Mouse (Mus musculus) midbrain, postnatal 0 days (tissue): ENCODE data around the gene Pitpna. TPM values are rescaled to one million over a fixed set of nuclear protein-coding genes. Genes with fewer than 3 reads are reported as not detected.
A peak's percentile ranks its signal among the peaks of the same experiment; 100 is the strongest.

Experiments
- ATAC-seq: fragments of 200-750 bp; cut with Nextera tagmentation; 2 replicates; pipeline ENCODE4 v1.8.0; 2017; ENCODE audit warnings: moderate number of reproducible peaks, mild to moderate bottlenecking, moderate TSS enrichment, moderate library complexity; ENCODE audit not compliant: low FRiP score
- DNase-seq: peaks from one replicate; pipeline ENCODE4 v3.0.0-alpha.2; 2015; ENCODE audit warnings: low spot score
- H3K27ac ChIP-seq: fragments of 300-500 bp; sonication (generic); 2 replicates; pipeline ENCODE4 v1.5.1; 2014; ENCODE audit warnings: low read depth, mild to moderate bottlenecking, low read length, mixed read lengths
- H3K27me3 ChIP-seq: fragments of 300-500 bp; sonication (generic); 2 replicates; pipeline ENCODE4 v1.6.1; 2014; ENCODE audit warnings: low read length, control low read depth, mixed read lengths; ENCODE audit not compliant: insufficient read depth
- H3K36me3 ChIP-seq: fragments of 300-500 bp; sonication (generic); 2 replicates; pipeline ENCODE4 v1.6.1; 2014; ENCODE audit warnings: low read length, control low read depth, mixed read lengths; ENCODE audit not compliant: insufficient read depth
- H3K4me1 ChIP-seq: fragments of 300-500 bp; sonication (generic); 2 replicates; pipeline ENCODE4 v1.6.1; 2014; ENCODE audit warnings: mild to moderate bottlenecking, control low read depth, antibody characterized with exemption, low read length, mixed read lengths; ENCODE audit not compliant: insufficient read depth
- H3K4me2 ChIP-seq: fragments of 300-500 bp; sonication (generic); 2 replicates; pipeline ENCODE4 v1.6.1; 2014; ENCODE audit warnings: low read depth, mild to moderate bottlenecking, low read length, mixed read lengths; ENCODE audit not compliant: poor library complexity, severe bottlenecking
- H3K4me3 ChIP-seq: fragments of 300-500 bp; sonication (generic); 2 replicates; pipeline ENCODE4 v1.5.1; 2014; ENCODE audit warnings: low read depth, mild to moderate bottlenecking, low read length, moderate library complexity
- H3K9ac ChIP-seq: fragments of 300-500 bp; sonication (generic); replicated peaks from 2 replicates; pipeline ENCODE4 v1.6.1; 2014; ENCODE audit warnings: mild to moderate bottlenecking, low read length, moderate library complexity, mixed read lengths; ENCODE audit not compliant: poor library complexity, severe bottlenecking
- H3K9me3 ChIP-seq: fragments of 300-500 bp; sonication (generic); 2 replicates; pipeline ENCODE4 v1.6.1; 2016; ENCODE audit warnings: low read length, control low read depth
- CTCF ChIP-seq: IDR thresholded peaks from 2 replicates; pipeline ENCODE4 v1.5.1; 2016; ENCODE audit warnings: antibody characterized with exemption, mild to moderate bottlenecking
- WGBS: fragments of 180-500 bp; shearing (Covaris S2); extraction: QIAGEN DNeasy Blood & Tissue Kit; methylation state at CpG from one replicate; pipeline ENCODE4 v1.1.7; 2014; 5-methylcytosine and 5-hydroxymethylcytosine counted together
- polyA plus RNA-seq: library from polyadenylated mRNA; unstranded; fragments of >200 nt; fragmentation: Nextera tagmentation; extraction: Ambion mirVana; gene quantifications from 2 replicates; pipeline ENCODE4 v1.2.1, GENCODE M21; 2015
- total RNA-seq: library from RNA; depleted of rRNA; stranded (reverse); fragments of >200 nt; gene quantifications from 2 replicates; pipeline ENCODE4 v1.2.3, GENCODE M21; 2014

Pitpna gene
- total and polyA plus RNA-seq, 2 experiments from 2014 or later = 106 to 108 TPM

GRCm38 (mm10) chr11:75581495-75582149 is 6.3 kb upstream of the Pitpna start:
- WGBS = 96% methylated on average over 7 of the region's 7 CpGs
- no peak overlapping the region for H3K9ac ChIP-seq
- no peaks in the 10 kb centered on the region for H3K27me3 ChIP-seq
- H3K36me3 ChIP-seq = peaks cover under 1% of the 10 kb centered on the region; the same call in 1 of the 2 replicates
- no peak overlapping the region for H3K27ac ChIP-seq
- no peak for DNase-seq
- no peaks in the 10 kb centered on the region for H3K4me1 ChIP-seq
- ATAC-seq = no peak
- H3K9me3 ChIP-seq = no peaks in the 10 kb centered on the region
- no peak overlapping the region for H3K4me3 ChIP-seq
- no peak overlapping the region for H3K4me2 ChIP-seq
- TF ChIP-seq CTCF = no peak

GRCm38 (mm10) chr11:75583521-75583920 is 4.4 kb upstream of the Pitpna start:
- no peak for ATAC-seq
- no peak for DNase-seq
- 59% methylated on average over 2 of the region's 2 CpGs for WGBS
- H3K4me3 ChIP-seq = no peak overlapping the region
- no peak overlapping the region for H3K9ac ChIP-seq
- H3K4me2 ChIP-seq = no peak overlapping the region
- 0 out of 2 replicates have a peak, but pooled peaks cover 2% of the 10 kb centered on the region for H3K4me1 ChIP-seq
- no peaks in the 10 kb centered on the region for H3K9me3 ChIP-seq
- H3K36me3 ChIP-seq = no peaks in the 10 kb centered on the region
- no peak overlapping the region for H3K27ac ChIP-seq
- H3K27me3 ChIP-seq = no peaks in the 10 kb centered on the region
- TF ChIP-seq CTCF = no peak

- ATAC-seq (no peak), DNase-seq (no peak)
- Histone ChIP-seq H3K27me3 (no peaks in the 10 kb centered on the region), H3K4me2 (no peak overlapping the region), H3K9me3 (no peaks in the 10 kb centered on the region), H3K9ac (no peak overlapping the region), H3K27ac (no peak overlapping the region), H3K4me1 (peaks cover 10% of the 10 kb centered on the region), H3K36me3 (no peaks in the 10 kb centered on the region), H3K4me3 (no peak overlapping the region)
- TF ChIP-seq CTCF = no peak
- 88% methylated on average over 4 of the region's 4 CpGs for WGBS
Measured at GRCm38 (mm10) chr11:75585061-75585460, 2.8 kb upstream of the Pitpna start.

GRCm38 (mm10) chr11:75585978-75586377 is 1.9 kb upstream of the Pitpna start:
- H3K36me3 ChIP-seq = no peaks in the 10 kb centered on the region
- no peaks in the 10 kb centered on the region for H3K9me3 ChIP-seq
- no peak overlapping the region for H3K4me3 ChIP-seq
- H3K27me3 ChIP-seq = no peaks in the 10 kb centered on the region
- no peak for DNase-seq
- H3K4me1 ChIP-seq = peaks cover 10% of the 10 kb centered on the region
- H3K27ac ChIP-seq = no peak overlapping the region
- no peak for TF ChIP-seq CTCF
- no peak for ATAC-seq
- 72% methylated on average over 5 of the region's 5 CpGs for WGBS
- no peak overlapping the region for H3K4me2 ChIP-seq
- no peak overlapping the region for H3K9ac ChIP-seq

GRCm38 (mm10) chr11:75586963-75587362 is 934 bp upstream of the Pitpna start:
- H3K9me3 ChIP-seq = no peaks in the 10 kb centered on the region
- H3K27me3 ChIP-seq = no peaks in the 10 kb centered on the region
- H3K4me1 ChIP-seq = peaks cover 10% of the 10 kb centered on the region
- no peaks in the 10 kb centered on the region for H3K36me3 ChIP-seq
- no peak overlapping the region for H3K4me3 ChIP-seq
- H3K9ac ChIP-seq = no peak overlapping the region
- 85% methylated on average over 5 of the region's 5 CpGs for WGBS
- no peak overlapping the region for H3K4me2 ChIP-seq
- ATAC-seq (no peak), DNase-seq (no peak)
- TF ChIP-seq CTCF = no peak
- no peak overlapping the region for H3K27ac ChIP-seq

GRCm38 (mm10) chr11:75588285-75588941 is 516 bp downstream of the Pitpna start:
- no peaks in the 10 kb centered on the region for H3K27me3 ChIP-seq
- peak overlapping the region; percentile 85 for H3K4me3 ChIP-seq
- under 1% methylated on average over 35 of the region's 37 CpGs for WGBS
- TF ChIP-seq CTCF = no peak
- peak overlapping the region; percentile 96 for H3K9ac ChIP-seq
- no peaks in the 10 kb centered on the region for H3K36me3 ChIP-seq
- peak overlapping the region; percentile 90 for H3K27ac ChIP-seq
- peaks cover 10% of the 10 kb centered on the region for H3K4me1 ChIP-seq
- DNase-seq (no peak), ATAC-seq (peak; percentile 69)
- H3K9me3 ChIP-seq = no peaks in the 10 kb centered on the region
- H3K4me2 ChIP-seq = peak overlapping the region; percentile 80
